Mouse (Mus musculus) CH12.LX (cell line): ENCODE measurements around the gene Cabin1. TPM values are rescaled to one million over a fixed set of nuclear protein-coding genes. Genes with fewer than 3 reads are reported as not detected.

Source experiments
- DNase-seq: peaks from one replicate; pipeline ENCODE4 v3.0.0-alpha.2; 2013; ENCODE audit errors: extremely low read depth
- H3K27ac ChIP-seq: 2 replicates; pipeline ENCODE4 v1.5.1; 2012; ENCODE audit warnings: low read depth, mild to moderate bottlenecking, control low read depth, moderate library complexity; ENCODE audit not compliant: insufficient read depth
- H3K27me3 ChIP-seq: replicated peaks from 2 replicates; pipeline ENCODE3; 2012; ENCODE audit warnings: inconsistent platforms
- H3K36me3 ChIP-seq, 2 experiments: replicated peaks in 1 of 2; 2 replicates each; pipeline versions ENCODE3 to v1.6.1; 2012; ENCODE audit warnings: inconsistent platforms in 1 of 2, low read length in 1 of 2, mild to moderate bottlenecking in 1 of 2, mixed read lengths in 1 of 2, moderate library complexity in 1 of 2; ENCODE audit not compliant: control insufficient read depth in 1 of 2, insufficient read depth in 1 of 2
- H3K4me1 ChIP-seq, 2 experiments: 2 replicates each; pipeline ENCODE4 v1.6.1; 2012; ENCODE audit warnings: inconsistent platforms in 1 of 2, moderate library complexity in 1 of 2; ENCODE audit not compliant: insufficient read depth in 2 of 2, control insufficient read depth in 1 of 2
- H3K4me2 ChIP-seq: 2 replicates; pipeline ENCODE4 v1.6.1; 2012; ENCODE audit warnings: low read depth, mild to moderate bottlenecking, control low read depth; ENCODE audit not compliant: poor library complexity, insufficient read depth, severe bottlenecking
- H3K4me3 ChIP-seq, 3 experiments: fragments of 150-350 bp in 1 of 3; sonication (generic) in 1 of 3; replicated peaks in 1 of 3; 2 replicates each; pipeline versions ENCODE3 to v1.5.1; 2011 to 2012; ENCODE audit warnings: low read depth in 2 of 3, low read length in 2 of 3, mild to moderate bottlenecking in 2 of 3, moderate library complexity in 2 of 3, control low read depth in 1 of 3, improper control_type of control experiment in 1 of 3, inconsistent platforms in 1 of 3, mixed read lengths in 1 of 3; ENCODE audit not compliant: poor library complexity in 1 of 3
- H3K79me2 ChIP-seq: replicated peaks from 2 replicates; pipeline ENCODE4 v1.6.1; 2012; ENCODE audit warnings: mild to moderate bottlenecking, moderate library complexity; ENCODE audit not compliant: control insufficient read depth, poor library complexity, insufficient read depth, severe bottlenecking; ENCODE audit errors: extremely low read depth
- H3K9ac ChIP-seq: 2 replicates; pipeline ENCODE4 v1.6.1; 2012; ENCODE audit warnings: low read depth, mild to moderate bottlenecking, control low read depth, moderate library complexity; ENCODE audit not compliant: insufficient read depth
- H3K9me3 ChIP-seq: replicated peaks from 2 replicates; pipeline ENCODE3; 2012; ENCODE audit warnings: low read length, inconsistent platforms, mixed read lengths
- CHD1 ChIP-seq: IDR thresholded peaks from 2 replicates; pipeline ENCODE4 v1.6.1; 2012; ENCODE audit warnings: low read depth, low read length, improper control_type of control experiment, inconsistent platforms
- E2F4 ChIP-seq: IDR thresholded peaks from 2 replicates; pipeline ENCODE4 v1.6.1; 2011; ENCODE audit warnings: low read depth, low read length, improper control_type of control experiment; ENCODE audit not compliant: insufficient replicate concordance
- EP300 ChIP-seq: IDR thresholded peaks from 2 replicates; pipeline ENCODE4 v1.6.1; 2011; ENCODE audit warnings: low read length, improper control_type of control experiment
- GABPA ChIP-seq: IDR thresholded peaks from 2 replicates; pipeline ENCODE4 v1.6.1; 2012; ENCODE audit warnings: low read depth, low read length, improper control_type of control experiment, inconsistent platforms; ENCODE audit not compliant: insufficient replicate concordance
- IRF4 ChIP-seq: IDR thresholded peaks from 2 replicates; pipeline ENCODE4 v1.6.1; 2014; ENCODE audit warnings: low read depth, mild to moderate bottlenecking, inconsistent platforms, low read length, improper control_type of control experiment
- JUN ChIP-seq: IDR thresholded peaks from 2 replicates; pipeline ENCODE4 v1.6.1; 2011; ENCODE audit warnings: low read depth, mild to moderate bottlenecking, low read length, improper control_type of control experiment, moderate library complexity; ENCODE audit not compliant: insufficient read depth
- JUND ChIP-seq: conservative IDR thresholded peaks from 2 replicates; pipeline ENCODE4 v1.6.1; 2011; ENCODE audit warnings: low read depth, low read length, improper control_type of control experiment
- KAT2A ChIP-seq: IDR thresholded peaks from 2 replicates; pipeline ENCODE4 v1.6.1; 2012; ENCODE audit warnings: low read length, improper control_type of control experiment, inconsistent platforms; ENCODE audit not compliant: insufficient replicate concordance
- MAX ChIP-seq: IDR thresholded peaks from 2 replicates; pipeline ENCODE4 v1.6.1; 2011; ENCODE audit warnings: low read length, improper control_type of control experiment
- MYC ChIP-seq: IDR thresholded peaks from 2 replicates; pipeline ENCODE4 v1.6.1; 2011; ENCODE audit warnings: low read depth, mild to moderate bottlenecking, improper control_type of control experiment, low read length
- POLR2A ChIP-seq: IDR thresholded peaks from 2 replicates; pipeline ENCODE4 v1.6.1; 2011; ENCODE audit warnings: low read depth, mild to moderate bottlenecking, improper control_type of control experiment, low read length
- RAD21 ChIP-seq: IDR thresholded peaks from 2 replicates; pipeline ENCODE4 v1.6.1; 2011; ENCODE audit warnings: low read depth, mild to moderate bottlenecking, low read length, improper control_type of control experiment, moderate library complexity
- SIN3A ChIP-seq: IDR thresholded peaks from 2 replicates; pipeline ENCODE4 v1.6.1; 2012; ENCODE audit warnings: low read length, improper control_type of control experiment, inconsistent platforms
- TBP ChIP-seq: conservative IDR thresholded peaks from 2 replicates; pipeline ENCODE4 v1.6.1; 2011; ENCODE audit warnings: low read depth, low read length, improper control_type of control experiment
- USF1 ChIP-seq: IDR thresholded peaks from 2 replicates; pipeline ENCODE4 v1.6.1; 2014; ENCODE audit warnings: low read depth, mild to moderate bottlenecking, inconsistent platforms, low read length, improper control_type of control experiment
- USF2 ChIP-seq: conservative IDR thresholded peaks from 2 replicates; pipeline ENCODE4 v1.6.1; 2011; ENCODE audit warnings: low read depth, low read length, improper control_type of control experiment
- ZC3H11A ChIP-seq: IDR thresholded peaks from 2 replicates; pipeline ENCODE4 v1.6.1; 2012; ENCODE audit warnings: low read depth, mild to moderate bottlenecking, inconsistent platforms, low read length, improper control_type of control experiment
- ZKSCAN1 ChIP-seq: IDR thresholded peaks from 2 replicates; pipeline ENCODE4 v1.6.1; 2012; ENCODE audit warnings: low read depth, inconsistent platforms, low read length, improper control_type of control experiment, borderline replicate concordance
- dilution Hi-C: fragments of 300-500 bp; cut with MboI; formaldehyde crosslinking; loops from 2 replicates; pipeline ENCODE4 v1.14.3; 2020; ENCODE audit warnings: low sequenced_read_pairs; ENCODE audit not compliant: extremely low pct_unique_long_range_greater_than_20kb, extremely low pct_ligation_motif_present
- in situ Hi-C: fragments of 300-500 bp; cut with MboI; formaldehyde crosslinking; loops from 3 replicates; pipeline ENCODE4 v1.14.3; 2019; ENCODE audit warnings: low sequenced_read_pairs, low pct_ligation_motif_present, low pct_unique_long_range_greater_than_20kb, mixed read lengths
- polyA plus RNA-seq: library from polyadenylated mRNA; unstranded; fragments of >175 nt; gene quantifications from 2 replicates; pipeline ENCODE4 v1.2.1, GENCODE M21; 2012; ENCODE audit warnings: low read depth; ENCODE audit not compliant: insufficient read length
- total RNA-seq, 2 experiments: library from RNA; depleted of rRNA; stranded (reverse); fragments of 300-350 nt in 1 of 2; fragments of >200 nt in 1 of 2; gene quantifications; 2 replicates each; pipeline ENCODE4 v1.2.3; 2012 to 2014

Cabin1 gene
- total and polyA plus RNA-seq, 3 experiments, result 12.0 to 46.0 (median 29.0) TPM

DNA sequence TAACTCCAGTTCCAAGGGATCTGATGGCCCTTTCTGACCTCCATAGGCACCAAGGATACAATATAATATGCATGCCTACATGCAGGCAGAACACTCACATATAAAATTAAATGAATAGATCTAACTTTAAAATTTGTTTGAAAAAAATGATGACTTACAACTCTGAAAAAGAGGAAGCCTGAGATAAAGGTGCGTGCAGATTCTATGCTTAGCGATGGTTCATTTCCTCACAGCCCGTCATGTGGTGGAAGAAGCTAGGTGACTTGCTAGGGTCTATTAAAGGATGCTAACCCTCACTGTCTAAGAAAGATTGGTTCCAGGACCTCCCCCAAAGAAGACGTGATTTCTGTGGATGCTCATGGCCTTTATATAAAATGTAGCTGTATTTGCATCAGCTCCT, 148.1 kb downstream of the Cabin1 start:
- in situ Hi-C loops (no loop called here), dilution Hi-C loops (no loop called here)
- no peak for DNase-seq
- no peak for TF ChIP-seq SIN3A
- TF ChIP-seq POLR2A, result no peak
- Histone ChIP-seq H3K9ac (no peak overlapping the region), H3K4me1 (no peaks in the 10 kb centered on the region), H3K27me3 (no peaks in the 10 kb centered on the region), H3K79me2 (no peaks in the 10 kb centered on the region), H3K36me3 (no peaks in the 10 kb centered on the region), H3K4me2 (no peak overlapping the region), H3K9me3 (no peaks in the 10 kb centered on the region), H3K4me3 (no peak overlapping the region), H3K27ac (no peak overlapping the region)

- Histone ChIP-seq H3K79me2 (no peaks in the 10 kb centered on the region), H3K9me3 (no peaks in the 10 kb centered on the region), H3K4me3 (no peak overlapping the region), H3K4me1 (0 out of 4 replicates have a peak, but pooled peaks cover 0 to 3% of the 10 kb centered on the region in 2 experiments), H3K36me3 (no peaks in the 10 kb centered on the region), H3K9ac (no peak overlapping the region), H3K27me3 (no peaks in the 10 kb centered on the region), H3K4me2 (no peak overlapping the region), H3K27ac (no peak overlapping the region)
- in situ Hi-C loops, result no loop called here
- dilution Hi-C loops, result no loop called here
- TF ChIP-seq TBP, result no peak
- no peak for TF ChIP-seq RAD21
- TF ChIP-seq USF2, result no peak
- no peak for TF ChIP-seq GABPA
- no peak for TF ChIP-seq JUND
- TF ChIP-seq JUN, result no peak
- no peak for TF ChIP-seq EP300
- no peak for TF ChIP-seq IRF4
- TF ChIP-seq E2F4, result no peak
- TF ChIP-seq ZC3H11A, result no peak
- TF ChIP-seq MYC, result no peak
- TF ChIP-seq KAT2A, result no peak
- TF ChIP-seq USF1, result no peak
- DNase-seq, result no peak
Measured at GRCm38 (mm10) chr10:75610486-75610885, 153.7 kb downstream of the Cabin1 start.

DNA sequence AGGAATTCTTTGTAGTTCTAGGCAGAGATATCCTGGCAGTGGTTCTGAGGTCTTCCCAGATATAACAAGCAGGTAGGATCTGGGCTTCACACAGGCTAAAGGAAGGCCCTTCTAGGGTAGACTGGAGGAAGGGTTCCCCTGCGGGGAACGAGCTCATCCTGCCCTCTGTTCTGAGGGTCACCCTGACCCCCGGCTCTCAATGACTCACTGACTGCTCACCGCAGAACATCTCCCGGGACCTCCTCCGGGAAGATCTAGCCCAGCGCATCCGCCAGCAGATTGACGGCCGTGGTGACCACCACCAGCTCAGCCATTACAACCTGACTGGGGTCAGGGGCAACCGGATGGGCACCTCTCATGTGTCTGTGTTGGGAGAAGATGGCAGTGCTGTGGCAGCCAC, 155.2 kb downstream of the Cabin1 start:
- no peaks in the 10 kb centered on the region for H3K36me3 ChIP-seq
- no peak overlapping the region for H3K27ac ChIP-seq
- no peaks in the 10 kb centered on the region for H3K9me3 ChIP-seq
- dilution Hi-C loops (no loop called here), in situ Hi-C loops (no loop called here)
- peaks cover 0 to 10% of the 10 kb centered on the region in 2 experiments; a peak in 1 of 4 replicates for H3K4me1 ChIP-seq
- no peaks in the 10 kb centered on the region for H3K79me2 ChIP-seq
- no peaks in the 10 kb centered on the region for H3K27me3 ChIP-seq
- H3K4me3 ChIP-seq, result no peak overlapping the region
- DNase-seq, result no peak
- no peak overlapping the region for H3K9ac ChIP-seq
- no peak for TF ChIP-seq ZC3H11A
- no peak for TF ChIP-seq ZKSCAN1
- no peak for TF ChIP-seq USF2
- TF ChIP-seq MYC, result no peak
- TF ChIP-seq MAX, result no peak
- TF ChIP-seq CHD1, result no peak
- H3K4me2 ChIP-seq, result no peak overlapping the region
